Mouse (Mus musculus) E14TG2a.4 (cell line): ENCODE measurements around the gene Nup153.

Experiments
- CTCF ChIP-seq: conservative IDR thresholded peaks from 2 replicates; pipeline ENCODE4 v1.5.1; 2014; ENCODE audit warnings: low read length
- POU5F1 ChIP-seq: IDR thresholded peaks from 2 replicates; pipeline ENCODE4 v1.6.1; 2014; ENCODE audit warnings: low read length, borderline replicate concordance

- TF ChIP-seq CTCF: no peak
- no peak for TF ChIP-seq POU5F1
Measured at GRCm38 (mm10) chr13:46759281-46759809, 31.6 kb upstream of the Nup153 start.
